Mouse (Mus musculus) limb, embryonic 11.5 days (tissue): ENCODE data around the gene Katna1. TPM values are rescaled to one million over a fixed set of nuclear protein-coding genes. Genes with fewer than 3 reads are reported as not detected.
A peak's percentile ranks its signal among the peaks of the same experiment; 100 is the strongest.

Source experiments
- ATAC-seq: fragments of 200-750 bp; cut with Nextera tagmentation; 2 replicates; pipeline ENCODE4 v1.8.0; 2017; ENCODE audit warnings: low read depth; ENCODE audit not compliant: insufficient number of reproducible peaks, low FRiP score, low TSS enrichment
- DNase-seq: peaks from one replicate; pipeline ENCODE4 v3.0.0-alpha.2; 2015; ENCODE audit warnings: low spot score
- H3K27ac ChIP-seq: fragments of 300-500 bp; sonication (generic); replicated peaks from 2 replicates; pipeline ENCODE4 v1.5.1; 2014; ENCODE audit warnings: low read depth, mild to moderate bottlenecking, low read length
- H3K27me3 ChIP-seq: fragments of 300-500 bp; sonication (generic); 2 replicates; pipeline ENCODE4 v1.6.1; 2014; ENCODE audit warnings: mild to moderate bottlenecking, low read length, mixed read lengths; ENCODE audit not compliant: control insufficient read depth, insufficient read depth
- H3K36me3 ChIP-seq: fragments of 300-500 bp; sonication (generic); 2 replicates; pipeline ENCODE4 v1.6.1; 2014; ENCODE audit warnings: mild to moderate bottlenecking, low read length, moderate library complexity, mixed read lengths; ENCODE audit not compliant: control insufficient read depth, insufficient read depth
- H3K4me1 ChIP-seq: fragments of 300-500 bp; sonication (generic); 2 replicates; pipeline ENCODE4 v1.6.1; 2014; ENCODE audit warnings: low read length, mixed read lengths; ENCODE audit not compliant: control insufficient read depth, insufficient read depth
- H3K4me2 ChIP-seq: fragments of 300-500 bp; sonication (generic); 2 replicates; pipeline ENCODE4 v1.6.1; 2014; ENCODE audit warnings: low read depth, mild to moderate bottlenecking, moderate library complexity; ENCODE audit not compliant: severe bottlenecking
- H3K4me3 ChIP-seq: fragments of 300-500 bp; sonication (generic); 2 replicates; pipeline ENCODE4 v1.5.1; 2014; ENCODE audit warnings: low read depth, low read length
- H3K9ac ChIP-seq: fragments of 300-500 bp; sonication (generic); 2 replicates; pipeline ENCODE4 v1.6.1; 2014; ENCODE audit warnings: mild to moderate bottlenecking, low read length
- H3K9me3 ChIP-seq: fragments of 300-500 bp; sonication (generic); 2 replicates; pipeline ENCODE4 v1.6.1; 2016; ENCODE audit warnings: low read length; ENCODE audit not compliant: control insufficient read depth
- WGBS: fragments of 180-500 bp; shearing (Covaris S2); extraction: QIAGEN DNeasy Blood & Tissue Kit; methylation state at CpG from one replicate; pipeline ENCODE4 v1.1.7; 2014; 5-methylcytosine and 5-hydroxymethylcytosine counted together
- polyA plus RNA-seq: library from polyadenylated mRNA; unstranded; fragments of >200 nt; fragmentation: Nextera tagmentation; extraction: Ambion mirVana; gene quantifications from 2 replicates; pipeline ENCODE4 v1.2.1, GENCODE M21; 2014

Katna1 gene
- polyA plus RNA-seq, 1 experiment from 2014 or later: 81.4 TPM

GRCm38 (mm10) chr10:7748752-7749151 lies 23.0 kb downstream of the Katna1 start:
- DNase-seq (no peak), ATAC-seq (no peak)
- Histone ChIP-seq H3K27ac (no peak overlapping the region), H3K4me1 (no peaks in the 10 kb centered on the region), H3K4me3 (no peak overlapping the region), H3K36me3 (peaks cover 5% of the 10 kb centered on the region; the same call in 1 of the 2 replicates), H3K9me3 (no peaks in the 10 kb centered on the region), H3K27me3 (no peaks in the 10 kb centered on the region), H3K4me2 (no peak overlapping the region), H3K9ac (no peak overlapping the region)
- 89% methylated on average over 6 of the region's 6 CpGs for WGBS

- ATAC-seq (no peak), DNase-seq (no peak)
- H3K9me3 ChIP-seq: no peaks in the 10 kb centered on the region
- no peak overlapping the region for H3K27ac ChIP-seq
- no peaks in the 10 kb centered on the region for H3K27me3 ChIP-seq
- H3K4me3 ChIP-seq: no peak overlapping the region
- H3K9ac ChIP-seq: no peak overlapping the region
- H3K36me3 ChIP-seq: peaks cover 7% of the 10 kb centered on the region; the same call in 1 of the 2 replicates
- no peaks in the 10 kb centered on the region for H3K4me1 ChIP-seq
- no peak overlapping the region for H3K4me2 ChIP-seq
- 93% methylated on average over 2 of the region's 2 CpGs for WGBS
Measured at GRCm38 (mm10) chr10:7757544-7757943, 31.7 kb downstream of the Katna1 start.

- ATAC-seq (no peak), DNase-seq (no peak)
- Histone ChIP-seq H3K9ac (no peak overlapping the region), H3K9me3 (no peaks in the 10 kb centered on the region), H3K27ac (no peak overlapping the region), H3K4me3 (no peak overlapping the region), H3K27me3 (no peaks in the 10 kb centered on the region), H3K36me3 (peaks cover 17% of the 10 kb centered on the region; the same call in 1 of the 2 replicates), H3K4me2 (no peak overlapping the region), H3K4me1 (no peaks in the 10 kb centered on the region)
- 95% methylated on average over 4 of the region's 4 CpGs for WGBS
Measured at GRCm38 (mm10) chr10:7772346-7772745, 46.5 kb downstream of the Katna1 start.

DNA sequence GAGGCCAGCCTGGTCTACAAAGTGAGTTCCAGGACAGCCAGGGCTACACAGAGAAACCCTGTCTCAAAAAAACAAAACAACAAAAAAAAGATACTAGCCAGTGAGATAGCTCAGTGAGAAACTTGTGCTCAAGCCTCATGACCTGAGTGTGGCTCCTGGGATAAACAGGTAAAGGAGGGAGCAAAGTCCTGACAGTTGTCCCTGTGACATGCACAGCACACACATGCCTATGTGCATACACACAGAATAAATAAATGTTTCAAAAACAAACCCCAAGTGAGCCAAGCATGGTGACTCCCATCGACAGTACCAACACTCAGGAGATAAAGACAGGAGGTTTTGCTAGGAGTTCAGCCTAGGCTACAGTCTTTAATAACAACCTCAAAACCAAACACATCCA lies 47.0 kb downstream of the Katna1 start:
- H3K9me3 ChIP-seq: no peaks in the 10 kb centered on the region
- 100% methylated on average over 1 of the region's 1 CpGs for WGBS
- peaks cover 17% of the 10 kb centered on the region; the same call in 1 of the 2 replicates for H3K36me3 ChIP-seq
- H3K27ac ChIP-seq: no peak overlapping the region
- H3K4me3 ChIP-seq: no peak overlapping the region
- DNase-seq (no peak), ATAC-seq (no peak)
- no peaks in the 10 kb centered on the region for H3K4me1 ChIP-seq
- H3K4me2 ChIP-seq: no peak overlapping the region
- H3K27me3 ChIP-seq: no peaks in the 10 kb centered on the region
- H3K9ac ChIP-seq: no peak overlapping the region

GRCm38 (mm10) chr10:7775421-7775820 lies 49.6 kb downstream of the Katna1 start:
- ATAC-seq: no peak
- Histone ChIP-seq H3K36me3 (peaks cover 10% of the 10 kb centered on the region; the same call in 1 of the 2 replicates), H3K9ac (no peak overlapping the region), H3K4me2 (no peak overlapping the region), H3K9me3 (no peaks in the 10 kb centered on the region), H3K4me3 (no peak overlapping the region), H3K27me3 (no peaks in the 10 kb centered on the region), H3K4me1 (no peaks in the 10 kb centered on the region), H3K27ac (no peak overlapping the region)
- 92% methylated on average over 8 of the region's 8 CpGs for WGBS
- no peak for DNase-seq

DNA sequence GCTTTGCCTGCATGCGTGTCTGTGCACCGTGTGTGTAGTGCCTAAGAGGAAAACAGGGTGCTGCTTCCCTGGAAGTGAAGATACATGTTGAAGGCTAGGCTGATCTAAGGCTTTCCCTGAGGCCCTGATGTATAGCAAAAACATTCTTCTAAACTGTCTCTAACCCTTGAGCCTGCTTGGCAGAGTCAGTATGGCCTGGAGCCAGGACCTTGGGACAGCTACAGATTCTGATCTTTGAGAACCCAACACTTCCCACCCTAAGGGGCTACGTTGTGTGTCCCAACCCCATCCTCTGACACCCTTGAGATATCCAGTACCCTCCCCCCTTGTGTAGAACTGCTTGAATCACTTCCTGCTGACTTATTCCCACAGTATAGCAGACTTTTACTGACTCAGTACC lies 52.6 kb downstream of the Katna1 start:
- no peak for ATAC-seq
- Histone ChIP-seq H3K4me3 (no peak overlapping the region), H3K27ac (no peak overlapping the region), H3K9ac (no peak overlapping the region), H3K36me3 (peaks cover 6% of the 10 kb centered on the region; the same call in 1 of the 2 replicates), H3K4me2 (no peak overlapping the region), H3K27me3 (no peaks in the 10 kb centered on the region), H3K9me3 (no peaks in the 10 kb centered on the region), H3K4me1 (no peaks in the 10 kb centered on the region)
- WGBS: 96% methylated on average over 3 of the region's 3 CpGs
- DNase-seq: no peak

DNA sequence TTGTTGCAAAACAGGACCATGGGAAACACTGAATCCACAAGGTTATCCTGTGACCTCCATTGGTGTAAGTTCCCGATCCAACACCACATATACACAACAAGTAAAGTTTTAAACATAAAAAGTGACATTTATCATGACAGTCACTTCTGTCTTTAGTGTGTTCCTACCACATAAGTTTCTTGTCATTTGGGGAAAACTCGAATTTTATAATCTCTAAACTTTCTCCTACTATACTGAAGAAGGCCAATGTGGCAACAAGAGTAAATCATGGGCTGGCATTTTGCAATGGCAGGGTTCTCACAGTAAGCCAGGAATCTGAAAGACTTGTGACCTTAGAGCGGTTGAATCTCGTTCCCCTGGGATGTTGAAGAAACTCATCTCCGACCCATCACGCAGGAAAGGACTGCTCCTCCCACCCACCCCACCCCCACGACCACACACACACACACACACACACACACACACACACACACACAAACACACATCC lies 54.0 kb downstream of the Katna1 start:
- Histone ChIP-seq H3K36me3 (peaks cover 2% of the 10 kb centered on the region; the same call in 1 of the 2 replicates), H3K4me3 (peak overlapping the region; percentile 95), H3K27me3 (no peaks in the 10 kb centered on the region), H3K27ac (no peak overlapping the region), H3K9ac (peak overlapping the region; percentile 79), H3K4me1 (no peaks in the 10 kb centered on the region), H3K9me3 (no peaks in the 10 kb centered on the region), H3K4me2 (peak overlapping the region; percentile 64)
- no peak for DNase-seq
- 21% methylated on average over 7 of the region's 7 CpGs for WGBS
- no peak for ATAC-seq

DNA sequence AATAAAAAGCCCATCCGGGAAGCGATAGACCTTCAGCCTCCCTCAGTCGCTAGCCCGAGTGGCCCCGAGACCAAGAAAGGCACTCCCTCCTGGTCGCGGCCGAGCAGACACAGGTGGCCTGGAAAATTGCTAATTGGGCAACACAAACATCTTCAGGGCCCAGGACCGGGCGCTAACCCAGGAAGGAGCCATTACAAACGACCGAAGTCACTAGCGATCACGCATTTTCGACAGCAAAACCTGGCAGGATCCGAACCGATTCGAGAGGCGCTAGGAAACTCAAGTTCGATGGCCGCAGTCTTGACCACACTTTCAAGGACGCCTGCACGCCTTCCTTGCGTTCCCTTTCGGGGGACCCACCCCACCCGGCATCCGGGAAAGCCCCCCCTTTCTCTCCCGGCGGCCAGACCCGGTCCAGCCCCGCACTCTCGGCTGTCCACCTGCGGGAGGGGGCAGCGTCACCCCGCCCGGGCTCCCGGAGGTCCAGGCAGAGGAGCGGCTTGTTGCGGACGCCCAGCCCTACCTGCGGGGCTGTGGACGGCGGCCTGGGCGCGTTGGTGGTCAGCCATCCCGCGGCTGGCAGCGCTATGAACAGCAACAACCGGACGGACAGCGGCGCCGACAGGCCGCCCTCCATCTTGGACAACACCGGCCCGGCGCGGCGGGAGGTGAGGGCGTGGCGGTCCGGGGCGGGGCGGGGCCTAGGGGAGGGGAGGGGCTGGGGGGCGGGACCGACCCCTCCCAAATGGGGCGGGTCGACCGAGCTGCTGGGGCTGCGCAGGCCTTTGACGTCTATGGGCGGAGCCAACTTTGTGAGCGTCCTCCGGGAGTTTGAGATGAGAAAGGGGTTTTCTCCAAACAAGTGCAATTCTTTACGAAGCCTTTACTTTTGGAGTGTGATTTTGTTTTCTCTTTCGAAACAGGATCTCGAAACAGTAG lies 54.7 kb downstream of the Katna1 start:
- no peaks in the 10 kb centered on the region for H3K27me3 ChIP-seq
- H3K9ac ChIP-seq: peak overlapping the region; percentile 79
- no peaks in the 10 kb centered on the region for H3K9me3 ChIP-seq
- H3K27ac ChIP-seq: no peak overlapping the region
- ATAC-seq (peak; percentile 92), DNase-seq (peak; percentile 94)
- under 1% methylated on average over 57 of the region's 77 CpGs for WGBS
- peak overlapping the region; percentile 95 for H3K4me3 ChIP-seq
- peaks cover 2% of the 10 kb centered on the region; the same call in 1 of the 2 replicates for H3K36me3 ChIP-seq
- no peaks in the 10 kb centered on the region for H3K4me1 ChIP-seq
- H3K4me2 ChIP-seq: peak overlapping the region; percentile 64
